Mouse (Mus musculus) hindbrain, embryonic 14.5 days (tissue): ENCODE data around the gene Hnrnpul1. TPM values are rescaled to one million over a fixed set of nuclear protein-coding genes. Genes with fewer than 3 reads are reported as not detected.

ENCODE experiments used
- ATAC-seq: fragments of 200-750 bp; cut with Nextera tagmentation; 2 replicates; pipeline ENCODE4 v1.8.0; 2017; ENCODE audit warnings: moderate number of reproducible peaks, mild to moderate bottlenecking, moderate TSS enrichment, moderate library complexity; ENCODE audit not compliant: low FRiP score
- DNase-seq: peaks from one replicate; pipeline ENCODE4 v3.0.0-alpha.2; 2015; ENCODE audit warnings: low spot score
- H3K27ac ChIP-seq: fragments of 300-500 bp; sonication (generic); 2 replicates; pipeline ENCODE4 v1.5.1; 2014; ENCODE audit warnings: mild to moderate bottlenecking, moderate library complexity
- H3K27me3 ChIP-seq: fragments of 300-500 bp; sonication (generic); 2 replicates; pipeline ENCODE4 v1.6.1; 2014; ENCODE audit warnings: mild to moderate bottlenecking, low read length, mixed read lengths; ENCODE audit not compliant: control insufficient read depth, insufficient read depth
- H3K36me3 ChIP-seq: fragments of 300-500 bp; sonication (generic); replicated peaks from 2 replicates; pipeline ENCODE4 v1.6.1; 2014; ENCODE audit not compliant: control insufficient read depth, insufficient read depth
- H3K4me1 ChIP-seq: fragments of 300-500 bp; sonication (generic); replicated peaks from 2 replicates; pipeline ENCODE4 v1.6.1; 2014; ENCODE audit warnings: antibody characterized with exemption, low read length, mixed read lengths; ENCODE audit not compliant: control insufficient read depth, insufficient read depth
- H3K4me2 ChIP-seq: fragments of 300-500 bp; sonication (generic); replicated peaks from 2 replicates; pipeline ENCODE4 v1.6.1; 2014; ENCODE audit warnings: mild to moderate bottlenecking, moderate library complexity
- H3K4me3 ChIP-seq: fragments of 300-500 bp; sonication (generic); replicated peaks from 2 replicates; pipeline ENCODE4 v1.5.1; 2014; ENCODE audit warnings: mild to moderate bottlenecking, low read length
- H3K9ac ChIP-seq: fragments of 300-500 bp; sonication (generic); 2 replicates; pipeline ENCODE4 v1.6.1; 2014
- H3K9me3 ChIP-seq: fragments of 300-500 bp; sonication (generic); 2 replicates; pipeline ENCODE4 v1.6.1; 2016; ENCODE audit warnings: low read length; ENCODE audit not compliant: control insufficient read depth
- WGBS: fragments of 180-500 bp; shearing (Covaris S2); extraction: QIAGEN DNeasy Blood & Tissue Kit; methylation state at CpG from one replicate; pipeline ENCODE4 v1.1.7; 2014; 5-methylcytosine and 5-hydroxymethylcytosine counted together
- polyA plus RNA-seq: library from polyadenylated mRNA; unstranded; fragments of >200 nt; fragmentation: Nextera tagmentation; extraction: Ambion mirVana; gene quantifications from 2 replicates; pipeline ENCODE4 v1.2.1, GENCODE M21; 2014

The Hnrnpul1 gene
- polyA plus RNA-seq, 1 experiment from 2014 or later: 54.7 TPM

- no peak overlapping the region for H3K4me2 ChIP-seq
- no peak for DNase-seq
- H3K9ac ChIP-seq: no peak overlapping the region
- ATAC-seq: no peak
- 76% methylated on average over 8 of the region's 8 CpGs for WGBS
- H3K36me3 ChIP-seq: no peaks in the 10 kb centered on the region
- peaks cover 11% of the 10 kb centered on the region; the same call in 1 of the 2 replicates for H3K4me1 ChIP-seq
- H3K9me3 ChIP-seq: no peaks in the 10 kb centered on the region
- H3K27ac ChIP-seq: no peak overlapping the region
- H3K27me3 ChIP-seq: no peaks in the 10 kb centered on the region
- no peak overlapping the region for H3K4me3 ChIP-seq
Observed at GRCm38 (mm10) chr7:25790615-25791014, 36.1 kb upstream of the Hnrnpul1 start.

- Histone ChIP-seq H3K27me3 (no peaks in the 10 kb centered on the region), H3K4me1 (peaks cover 11% of the 10 kb centered on the region; the same call in 1 of the 2 replicates), H3K36me3 (no peaks in the 10 kb centered on the region), H3K9me3 (no peaks in the 10 kb centered on the region), H3K4me3 (no peak overlapping the region; the same call in 1 of the 2 replicates), H3K4me2 (peak overlapping the region; percentile 60), H3K9ac (no peak overlapping the region), H3K27ac (no peak overlapping the region)
- DNase-seq (no peak), ATAC-seq (no peak)
- 38% methylated on average over 3 of the region's 3 CpGs for WGBS
Observed at GRCm38 (mm10) chr7:25789129-25789440, 34.5 kb upstream of the Hnrnpul1 start.

- peak within 1 kb of the TSS; percentile 35 for H3K4me3 ChIP-seq
- ATAC-seq: peak; percentile 81
- peak within 1 kb of the TSS; percentile 41; the same call in 1 of the 2 replicates for H3K27ac ChIP-seq
- H3K36me3 ChIP-seq: no peaks in the 10 kb centered on the region
- under 1% methylated on average over 25 of the region's 30 CpGs for WGBS
- H3K4me1 ChIP-seq: peaks cover 11% of the 10 kb centered on the region; the same call in 1 of the 2 replicates
- peak within 1 kb of the TSS; percentile 50 for H3K9ac ChIP-seq
- no peaks in the 10 kb centered on the region for H3K27me3 ChIP-seq
- no peaks in the 10 kb centered on the region for H3K9me3 ChIP-seq
- peak within 1 kb of the TSS; percentile 60 for H3K4me2 ChIP-seq
- peak; percentile 52 for DNase-seq
Observed at GRCm38 (mm10) chr7:25788220-25789128, 33.9 kb upstream of the Hnrnpul1 start, which contains the start of gene Axl. Gene Axl, minus strand, starts transcription at chr7:25788705.

GRCm38 (mm10) chr7:25787456-25788219 is 33.1 kb upstream of the Hnrnpul1 start:
- peak; percentile 55; the same call in 1 of the 2 replicates for ATAC-seq
- 21% methylated on average over 9 of the region's 9 CpGs for WGBS
- H3K27ac ChIP-seq: peak overlapping the region; percentile 41; the same call in 1 of the 2 replicates

GRCm38 (mm10) chr7:25786974-25787373 is 32.4 kb upstream of the Hnrnpul1 start:
- WGBS: 74% methylated on average over 4 of the region's 4 CpGs
- no peak overlapping the region for H3K4me3 ChIP-seq

More at GRCm38 (mm10) chr7:25787456-25788219, 33.1 kb upstream of the Hnrnpul1 start:
- Histone ChIP-seq H3K4me1 (peaks cover 11% of the 10 kb centered on the region; the same call in 1 of the 2 replicates), H3K4me2 (peak overlapping the region; percentile 60), H3K9ac (peak overlapping the region; percentile 50; the same call in 1 of the 2 replicates), H3K36me3 (no peaks in the 10 kb centered on the region), H3K4me3 (peak overlapping the region; percentile 35), H3K9me3 (no peaks in the 10 kb centered on the region), H3K27me3 (no peaks in the 10 kb centered on the region)
- no peak for DNase-seq

GRCm38 (mm10) chr7:25785752-25786151 is 31.2 kb upstream of the Hnrnpul1 start:
- no peak overlapping the region for H3K4me2 ChIP-seq
- H3K4me1 ChIP-seq: peaks cover 18% of the 10 kb centered on the region; the same call in 1 of the 2 replicates
- no peak overlapping the region for H3K9ac ChIP-seq
- ATAC-seq (no peak), DNase-seq (no peak)
- H3K36me3 ChIP-seq: no peaks in the 10 kb centered on the region
- H3K9me3 ChIP-seq: no peaks in the 10 kb centered on the region
- no peaks in the 10 kb centered on the region for H3K27me3 ChIP-seq
- H3K27ac ChIP-seq: no peak overlapping the region
- WGBS: 77% methylated on average over 4 of the region's 4 CpGs
- no peak overlapping the region for H3K4me3 ChIP-seq

More at GRCm38 (mm10) chr7:25786974-25787373, 32.4 kb upstream of the Hnrnpul1 start:
- H3K4me2 ChIP-seq: no peak overlapping the region; the same call in 1 of the 2 replicates
- ATAC-seq (no peak), DNase-seq (no peak)
- no peak overlapping the region for H3K9ac ChIP-seq
- H3K9me3 ChIP-seq: no peaks in the 10 kb centered on the region
- H3K27ac ChIP-seq: no peak overlapping the region
- H3K36me3 ChIP-seq: no peaks in the 10 kb centered on the region
- H3K4me1 ChIP-seq: peaks cover 11% of the 10 kb centered on the region; the same call in 1 of the 2 replicates
- no peaks in the 10 kb centered on the region for H3K27me3 ChIP-seq

GRCm38 (mm10) chr7:25784808-25785207 is 30.3 kb upstream of the Hnrnpul1 start:
- 25% methylated on average over 1 of the region's 1 CpGs for WGBS
- no peaks in the 10 kb centered on the region for H3K27me3 ChIP-seq
- no peak overlapping the region for H3K4me3 ChIP-seq
- H3K27ac ChIP-seq: no peak overlapping the region
- H3K4me2 ChIP-seq: no peak overlapping the region
- no peaks in the 10 kb centered on the region for H3K9me3 ChIP-seq
- ATAC-seq (no peak), DNase-seq (no peak)
- H3K9ac ChIP-seq: no peak overlapping the region
- H3K4me1 ChIP-seq: peaks cover 18% of the 10 kb centered on the region; the same call in 1 of the 2 replicates
- H3K36me3 ChIP-seq: no peaks in the 10 kb centered on the region

GRCm38 (mm10) chr7:25783746-25784145 is 29.2 kb upstream of the Hnrnpul1 start:
- peaks cover 16% of the 10 kb centered on the region; the same call in 1 of the 2 replicates for H3K4me1 ChIP-seq
- no peak overlapping the region for H3K4me2 ChIP-seq
- no peaks in the 10 kb centered on the region for H3K27me3 ChIP-seq
- no peak overlapping the region for H3K27ac ChIP-seq
- no peaks in the 10 kb centered on the region for H3K9me3 ChIP-seq
- ATAC-seq (no peak), DNase-seq (no peak)
- H3K36me3 ChIP-seq: no peaks in the 10 kb centered on the region
- H3K4me3 ChIP-seq: no peak overlapping the region
- H3K9ac ChIP-seq: no peak overlapping the region
- WGBS: 75% methylated on average over 8 of the region's 8 CpGs

GRCm38 (mm10) chr7:25782744-25783143 is 28.2 kb upstream of the Hnrnpul1 start:
- 82% methylated on average over 6 of the region's 6 CpGs for WGBS

More at GRCm38 (mm10) chr7:25782744-25783143, 28.2 kb upstream of the Hnrnpul1 start:
- Histone ChIP-seq H3K4me2 (no peak overlapping the region), H3K27ac (no peak overlapping the region), H3K36me3 (no peaks in the 10 kb centered on the region), H3K4me3 (no peak overlapping the region), H3K9ac (no peak overlapping the region), H3K27me3 (no peaks in the 10 kb centered on the region), H3K9me3 (no peaks in the 10 kb centered on the region), H3K4me1 (peaks cover 7% of the 10 kb centered on the region; the same call in 1 of the 2 replicates)
- ATAC-seq (no peak), DNase-seq (no peak)
